Mouse (Mus musculus) midbrain, embryonic 16.5 days (tissue): ENCODE measurements at regions not wholly inside any gene's neighbourhood (a gene's known extent, or its start where the extent isn't known, plus 50 kb on each side); places are given as distances from the start of the nearest gene placed in this dataset.

Source experiments
- ATAC-seq: fragments of 200-750 bp; cut with Nextera tagmentation; 2 replicates; pipeline ENCODE4 v1.8.0; 2017; ENCODE audit warnings: moderate TSS enrichment
- H3K27ac ChIP-seq: fragments of 300-500 bp; sonication (generic); 2 replicates; pipeline ENCODE4 v1.5.1; 2014; ENCODE audit warnings: mild to moderate bottlenecking, low read length, mixed read lengths
- H3K27me3 ChIP-seq: fragments of 300-500 bp; sonication (generic); 2 replicates; pipeline ENCODE4 v1.6.1; 2014; ENCODE audit warnings: low read depth, low read length, mixed read lengths; ENCODE audit not compliant: control insufficient read depth, insufficient read depth
- H3K36me3 ChIP-seq: fragments of 300-500 bp; sonication (generic); 2 replicates; pipeline ENCODE4 v1.6.1; 2014; ENCODE audit warnings: mild to moderate bottlenecking, low read length, moderate library complexity, mixed read lengths; ENCODE audit not compliant: control insufficient read depth, insufficient read depth
- H3K4me1 ChIP-seq: fragments of 300-500 bp; sonication (generic); 2 replicates; pipeline ENCODE4 v1.6.1; 2014; ENCODE audit warnings: mild to moderate bottlenecking, low read length, mixed read lengths; ENCODE audit not compliant: control insufficient read depth, insufficient read depth
- H3K4me2 ChIP-seq: fragments of 300-500 bp; sonication (generic); 2 replicates; pipeline ENCODE4 v1.6.1; 2014; ENCODE audit warnings: mild to moderate bottlenecking, low read length, mixed read lengths
- H3K4me3 ChIP-seq: fragments of 300-500 bp; sonication (generic); 2 replicates; pipeline ENCODE4 v1.5.1; 2014; ENCODE audit warnings: low read depth, mild to moderate bottlenecking, low read length, moderate library complexity, mixed read lengths
- H3K9ac ChIP-seq: fragments of 300-500 bp; sonication (generic); 2 replicates; pipeline ENCODE4 v1.6.1; 2014; ENCODE audit warnings: low read depth, low read length, mixed read lengths
- H3K9me3 ChIP-seq: fragments of 300-500 bp; sonication (generic); replicated peaks from 2 replicates; pipeline ENCODE4 v1.6.1; 2014; ENCODE audit warnings: mild to moderate bottlenecking, low read length, mixed read lengths; ENCODE audit not compliant: control insufficient read depth, poor library complexity, severe bottlenecking
- WGBS: fragments of 180-500 bp; shearing (Covaris S2); extraction: QIAGEN DNeasy Blood & Tissue Kit; methylation state at CpG from one replicate; pipeline ENCODE4 v1.1.7; 2014; 5-methylcytosine and 5-hydroxymethylcytosine counted together

DNA sequence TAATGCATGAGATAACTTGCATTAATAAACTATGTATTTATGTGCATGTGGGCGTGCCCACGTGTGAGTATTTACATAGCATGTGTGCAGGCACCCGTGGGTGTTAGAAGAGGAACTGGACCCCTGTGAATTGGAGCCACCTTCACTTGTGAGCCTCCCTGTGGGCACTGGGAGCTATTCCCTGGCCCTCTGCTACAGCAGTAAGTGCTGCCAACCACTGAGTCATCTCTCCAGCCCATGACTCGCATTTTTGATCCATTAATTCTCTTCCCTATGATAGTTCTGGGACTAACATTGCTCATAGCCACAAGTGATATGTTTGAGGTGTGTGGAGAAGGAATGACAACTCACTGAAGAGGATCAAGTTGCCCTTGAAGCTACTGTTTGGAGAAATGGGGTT, 87.6 kb upstream of the Rbms3 start:
- Histone ChIP-seq H3K27ac (no peak overlapping the region), H3K9me3 (no peaks in the 10 kb centered on the region), H3K4me3 (no peak overlapping the region), H3K4me2 (no peak overlapping the region), H3K4me1 (no peaks in the 10 kb centered on the region), H3K9ac (no peak overlapping the region), H3K27me3 (no peaks in the 10 kb centered on the region), H3K36me3 (no peaks in the 10 kb centered on the region)
- 89% methylated on average over 4 of the region's 4 CpGs for WGBS
- no peak for ATAC-seq

DNA sequence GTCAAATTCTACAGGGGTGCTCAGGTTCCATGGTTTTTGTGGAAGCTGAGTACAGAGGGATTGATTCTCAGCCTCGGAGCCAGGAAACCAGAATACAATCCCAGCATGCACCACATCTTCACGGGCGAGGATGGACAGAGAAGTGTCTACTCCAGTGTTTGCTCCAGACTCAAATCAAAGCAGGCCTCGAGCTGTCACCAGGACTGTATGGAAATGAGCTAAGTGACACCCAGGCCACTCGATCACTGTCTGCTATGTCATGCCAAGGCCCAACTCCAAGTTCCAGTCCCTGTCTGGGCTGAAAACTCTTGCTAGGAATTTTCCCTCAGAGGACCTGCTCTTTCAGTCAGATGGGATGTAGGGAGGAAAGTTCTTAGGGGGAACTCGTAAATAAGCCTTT, 86.8 kb upstream of the Rbms3 start:
- WGBS = 84% methylated on average over 6 of the region's 6 CpGs

DNA sequence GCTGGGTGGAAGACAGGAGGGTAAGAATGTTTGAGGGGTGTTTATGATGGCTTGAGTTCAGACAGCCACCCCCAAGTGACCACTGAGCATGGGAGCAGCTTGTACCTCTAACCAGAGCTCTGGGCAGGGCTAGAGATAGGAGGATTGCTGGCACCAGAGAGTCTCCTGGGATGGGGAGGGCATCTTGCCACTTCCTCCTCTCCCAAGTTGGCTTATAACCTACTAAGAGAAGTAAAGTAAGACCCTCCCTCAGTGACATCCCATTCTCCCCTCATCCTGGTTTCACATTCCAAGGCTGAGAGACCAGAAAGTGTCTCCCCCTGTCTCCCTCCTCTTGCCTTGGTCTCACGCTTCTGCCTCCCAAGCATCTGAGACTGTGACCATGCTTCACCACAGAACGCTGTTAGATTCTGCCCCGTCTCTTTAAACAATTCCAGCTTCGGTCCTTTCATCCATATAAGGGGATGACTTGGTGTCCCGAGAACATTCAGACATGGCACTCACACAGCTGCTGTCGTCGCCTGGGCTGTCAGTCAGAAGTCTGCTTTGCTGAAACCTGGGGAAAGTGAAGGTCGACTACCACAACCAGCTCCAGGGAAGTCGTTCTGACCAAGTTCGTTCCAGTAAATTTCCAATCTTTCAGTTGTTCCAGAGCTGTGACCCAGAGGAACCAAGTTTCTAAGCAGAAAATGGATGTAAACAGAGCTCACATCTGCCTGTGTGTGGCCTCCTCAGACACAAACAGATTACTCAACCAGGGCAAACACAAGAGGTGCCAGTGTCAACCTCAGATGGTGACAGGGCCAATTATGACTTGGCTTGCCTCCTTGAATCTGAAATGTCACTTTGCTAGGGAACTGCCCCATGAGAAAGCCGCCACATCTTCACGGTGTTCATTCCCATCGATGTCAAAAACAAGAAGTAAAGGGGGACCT, 85.3 kb upstream of the Rbms3 start:
- Histone ChIP-seq H3K4me3 (no peak overlapping the region), H3K9me3 (no peaks in the 10 kb centered on the region), H3K9ac (no peak overlapping the region), H3K4me1 (no peaks in the 10 kb centered on the region), H3K27me3 (no peaks in the 10 kb centered on the region), H3K4me2 (no peak overlapping the region), H3K27ac (no peak overlapping the region), H3K36me3 (no peaks in the 10 kb centered on the region)
- WGBS = 82% methylated on average over 13 of the region's 13 CpGs
- ATAC-seq = no peak

More for the DNA sequence above, 86.8 kb upstream of the Rbms3 start:
- Histone ChIP-seq H3K27me3 (no peaks in the 10 kb centered on the region), H3K4me1 (no peaks in the 10 kb centered on the region), H3K27ac (no peak overlapping the region), H3K36me3 (no peaks in the 10 kb centered on the region), H3K4me2 (no peak overlapping the region), H3K4me3 (no peak overlapping the region), H3K9ac (no peak overlapping the region), H3K9me3 (no peaks in the 10 kb centered on the region)
- no peak for ATAC-seq

DNA sequence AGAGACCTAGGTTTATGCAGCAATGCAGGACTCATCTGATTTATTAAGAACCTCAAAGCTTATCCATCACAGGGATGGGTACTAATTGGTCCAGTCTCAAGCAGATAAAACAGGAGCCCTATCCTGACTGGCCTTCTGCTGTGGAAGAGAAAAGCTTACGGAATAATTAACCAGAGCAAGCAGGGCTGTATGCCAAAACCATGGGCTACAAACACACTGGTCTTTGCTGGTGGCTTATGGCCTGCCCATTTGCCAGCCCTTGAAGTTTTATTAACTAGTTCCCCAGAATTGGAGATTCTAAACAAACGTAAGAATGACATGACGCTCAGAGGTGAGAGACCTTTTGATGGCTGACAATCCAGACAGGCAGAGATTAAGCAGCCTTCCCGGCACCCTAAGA, 83.4 kb upstream of the Rbms3 start:
- Histone ChIP-seq H3K4me3 (no peak overlapping the region), H3K9me3 (0 out of 2 replicates have a peak, but pooled peaks cover 2% of the 10 kb centered on the region), H3K4me1 (no peaks in the 10 kb centered on the region), H3K9ac (no peak overlapping the region), H3K36me3 (no peaks in the 10 kb centered on the region), H3K27ac (no peak overlapping the region), H3K27me3 (no peaks in the 10 kb centered on the region), H3K4me2 (no peak overlapping the region)
- no peak for ATAC-seq
- WGBS = 89% methylated on average over 4 of the region's 4 CpGs

DNA sequence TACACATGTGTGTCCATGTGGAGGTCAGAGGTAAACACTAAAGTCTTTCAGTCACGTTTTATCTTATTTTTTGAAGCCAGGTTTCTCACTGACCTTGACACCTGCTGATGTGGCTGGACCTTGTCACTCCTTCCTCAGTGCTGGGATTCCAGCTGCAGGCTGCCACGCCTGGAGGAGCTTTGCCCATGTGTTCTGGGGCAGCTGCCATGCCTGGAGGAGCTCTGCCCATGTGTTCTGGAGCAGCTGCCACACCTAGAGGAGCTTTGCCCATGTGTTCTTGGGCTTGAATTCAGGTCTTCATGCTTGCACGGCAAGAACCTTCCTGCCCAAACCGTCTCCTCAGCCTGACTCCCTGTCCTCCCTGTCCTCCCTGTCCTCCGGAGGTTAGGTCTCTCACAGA, 82.1 kb upstream of the Rbms3 start:
- no peak overlapping the region for H3K9ac ChIP-seq
- H3K27me3 ChIP-seq = no peaks in the 10 kb centered on the region
- WGBS = 87% methylated on average over 5 of the region's 5 CpGs
- no peak overlapping the region for H3K27ac ChIP-seq
- H3K9me3 ChIP-seq = 0 out of 2 replicates have a peak, but pooled peaks cover 2% of the 10 kb centered on the region
- ATAC-seq = no peak
- no peak overlapping the region for H3K4me2 ChIP-seq
- no peaks in the 10 kb centered on the region for H3K4me1 ChIP-seq
- H3K36me3 ChIP-seq = no peaks in the 10 kb centered on the region
- no peak overlapping the region for H3K4me3 ChIP-seq

DNA sequence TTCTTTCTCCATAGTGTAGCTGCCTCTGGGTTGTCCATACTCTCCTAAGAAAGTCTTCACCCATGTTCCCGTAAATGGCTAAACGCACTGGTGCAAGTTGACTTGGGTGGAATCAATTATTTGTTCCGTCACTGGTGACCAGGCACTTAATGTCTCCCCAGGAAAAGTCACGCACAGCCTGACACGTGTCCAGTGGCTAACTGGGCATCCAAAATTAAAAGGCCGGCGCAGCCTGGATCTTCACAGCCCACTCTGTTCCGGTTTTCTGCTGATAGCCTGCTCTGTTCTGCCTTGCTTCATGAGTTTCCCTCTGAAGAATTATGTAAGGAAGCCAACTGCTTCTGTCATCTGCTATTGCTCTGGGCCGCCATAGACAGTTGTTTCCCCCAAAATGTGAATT, 81.3 kb upstream of the Rbms3 start:
- Histone ChIP-seq H3K4me3 (no peak overlapping the region), H3K4me2 (no peak overlapping the region), H3K4me1 (no peaks in the 10 kb centered on the region), H3K9me3 (0 out of 2 replicates have a peak, but pooled peaks cover 2% of the 10 kb centered on the region), H3K27me3 (no peaks in the 10 kb centered on the region), H3K36me3 (no peaks in the 10 kb centered on the region), H3K9ac (no peak overlapping the region), H3K27ac (no peak overlapping the region)
- no peak for ATAC-seq
- WGBS = 93% methylated on average over 9 of the region's 9 CpGs

GRCm38 (mm10) chr9:117709677-117710076, 80.0 kb upstream of the Rbms3 start:
- no peak overlapping the region for H3K4me2 ChIP-seq
- H3K27ac ChIP-seq = no peak overlapping the region
- H3K9ac ChIP-seq = no peak overlapping the region
- no peaks in the 10 kb centered on the region for H3K4me1 ChIP-seq
- 0 out of 2 replicates have a peak, but pooled peaks cover 2% of the 10 kb centered on the region for H3K9me3 ChIP-seq
- H3K36me3 ChIP-seq = no peaks in the 10 kb centered on the region
- 81% methylated on average over 13 of the region's 13 CpGs for WGBS
- ATAC-seq = no peak
- H3K4me3 ChIP-seq = no peak overlapping the region
- no peaks in the 10 kb centered on the region for H3K27me3 ChIP-seq

- Histone ChIP-seq H3K27ac (no peak overlapping the region), H3K4me3 (no peak overlapping the region), H3K4me1 (no peaks in the 10 kb centered on the region), H3K4me2 (no peak overlapping the region), H3K36me3 (no peaks in the 10 kb centered on the region), H3K27me3 (no peaks in the 10 kb centered on the region), H3K9me3 (no peaks in the 10 kb centered on the region), H3K9ac (no peak overlapping the region)
- WGBS = 92% methylated on average over 8 of the region's 8 CpGs
- ATAC-seq = no peak
Measured at GRCm38 (mm10) chr9:117693001-117693400, 63.3 kb upstream of the Rbms3 start.

DNA sequence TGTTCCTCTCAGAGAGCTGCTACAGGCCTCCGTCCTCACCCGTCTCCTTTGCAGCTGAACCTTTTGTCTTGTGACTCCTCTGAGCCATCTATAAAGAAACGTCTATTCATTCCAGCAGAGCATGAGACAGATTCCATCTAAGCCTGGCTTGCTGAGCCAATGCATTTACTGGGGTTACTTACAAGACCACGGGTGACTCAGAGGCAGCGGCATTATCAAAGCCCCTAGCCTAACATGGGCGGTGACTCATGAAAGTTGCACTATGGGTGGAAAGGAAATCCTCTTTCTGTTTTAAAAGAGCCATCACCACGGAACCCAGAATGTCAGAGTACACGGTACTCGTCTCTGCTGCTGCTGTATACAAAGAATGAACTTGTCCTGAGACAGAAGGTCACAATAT, 62.8 kb upstream of the Rbms3 start:
- Histone ChIP-seq H3K27ac (no peak overlapping the region), H3K4me2 (no peak overlapping the region), H3K9ac (no peak overlapping the region), H3K4me3 (no peak overlapping the region), H3K36me3 (no peaks in the 10 kb centered on the region), H3K27me3 (no peaks in the 10 kb centered on the region), H3K4me1 (no peaks in the 10 kb centered on the region), H3K9me3 (no peaks in the 10 kb centered on the region)
- 32% methylated on average over 9 of the region's 9 CpGs for WGBS
- ATAC-seq = no peak
